In the genomic region with DNA sequence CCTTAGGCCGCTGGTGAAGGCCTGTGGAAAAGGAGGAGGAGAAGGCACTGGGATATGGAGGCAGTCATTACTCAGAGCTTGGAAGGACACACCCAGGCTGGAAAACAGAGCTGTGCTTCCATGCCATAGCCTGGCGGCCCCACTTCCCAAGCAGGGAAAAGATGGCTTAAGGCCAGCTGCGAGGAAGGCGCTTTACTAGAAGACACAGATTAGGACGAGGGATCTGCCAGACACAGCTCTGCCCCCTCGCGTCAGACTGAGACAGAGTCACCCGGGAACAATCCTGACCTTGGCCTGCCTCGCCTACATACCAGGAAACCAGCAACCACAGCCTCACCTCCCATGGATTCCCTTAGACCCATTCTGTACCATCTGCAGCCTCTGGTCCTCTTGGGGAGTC, we compare ENCODE assay signal across 13 mouse cellular contexts. TPM values are rescaled to one million over a fixed set of nuclear protein-coding genes. Genes with fewer than 3 reads are reported as not detected.
A peak's percentile ranks its signal among the peaks of the same experiment; 100 is the strongest.
DNase-seq lines count a peak whose midpoint lies in the region; ATAC-seq and TF ChIP-seq lines count a peak whose summit lies in the region.
"Had no signal": no experiment of that assay in that cellular context is flagged by ENCODE, and none has a peak within 500 bp of the region (broad histone marks: within the 10 kb centered on the region; RNA-seq: fewer than 3 reads in every experiment).

No protein-coding gene starts in this region.

- H3K36me3 ChIP-seq in midbrain, embryonic 11.5 days (ENCODE audit: control insufficient read depth, insufficient read depth, low read length) = peaks cover 26% of the 10 kb centered on the region
- peaks cover 99% of the 10 kb centered on the region for H3K36me3 ChIP-seq in midbrain, embryonic 10.5 days
- H3K36me3 ChIP-seq in hindbrain, embryonic 10.5 days = peaks cover 96% of the 10 kb centered on the region
- H3K36me3 ChIP-seq in hindbrain, postnatal 0 days (ENCODE audit: insufficient read depth, low read length) = peaks cover 62% of the 10 kb centered on the region

- ATAC-seq in cerebellum, adult (ENCODE audit: insufficient number of reproducible peaks, low FRiP score, low TSS enrichment) = peak; percentile 23; the same call in 1 of the 2 replicates
- no peak for ATAC-seq in midbrain, embryonic 11.5 days (ENCODE audit: low FRiP score)
- no peak for ATAC-seq in hindbrain, postnatal 0 days

- TF ChIP-seq CTCF in hindbrain, postnatal 0 days (IDR thresholded peaks at IDR 0.05; ENCODE audit: low read depth) = no peak

- H3K9me3 ChIP-seq in midbrain, embryonic 11.5 days (ENCODE audit: control insufficient read depth, low read length) = no peaks in the 10 kb centered on the region
- H3K9me3 ChIP-seq in midbrain, embryonic 10.5 days (replicated peaks) = no peaks in the 10 kb centered on the region
- no peaks in the 10 kb centered on the region for H3K9me3 ChIP-seq in hindbrain, embryonic 10.5 days
- H3K9me3 ChIP-seq in hindbrain, postnatal 0 days (ENCODE audit: low read length) = no peaks in the 10 kb centered on the region
- H3K9me3 ChIP-seq: limb, embryonic 15.5 days; neural tube, embryonic 12.5 days had no signal

- 78% methylated on average over 9 of the region's 9 CpGs for WGBS in midbrain, embryonic 11.5 days
- WGBS in midbrain, embryonic 10.5 days = 89% methylated on average over 9 of the region's 9 CpGs
- WGBS in hindbrain, embryonic 10.5 days = 83% methylated on average over 9 of the region's 9 CpGs
- 71% methylated on average over 9 of the region's 9 CpGs for WGBS in hindbrain, postnatal 0 days

- H3K27me3 ChIP-seq in midbrain, embryonic 11.5 days (ENCODE audit: control insufficient read depth, insufficient read depth, low read length) = no peaks in the 10 kb centered on the region
- no peaks in the 10 kb centered on the region for H3K27me3 ChIP-seq in midbrain, embryonic 10.5 days (ENCODE audit: low read depth, poor library complexity, severe bottlenecking)
- H3K27me3 ChIP-seq in hindbrain, embryonic 10.5 days (ENCODE audit: insufficient read depth, poor library complexity, severe bottlenecking) = no peaks in the 10 kb centered on the region
- no peaks in the 10 kb centered on the region for H3K27me3 ChIP-seq in hindbrain, postnatal 0 days (ENCODE audit: insufficient read depth, low read length)
- H3K27me3 ChIP-seq: limb, embryonic 15.5 days; neural tube, embryonic 12.5 days had no signal

- no peak for DNase-seq in cerebellum, adult 8-10 months
- DNase-seq in midbrain, embryonic 11.5 days (ENCODE audit: low spot score, missing footprints) = peak; percentile 83
- no peak for DNase-seq in midbrain, embryonic 10.5 days (ENCODE audit: low spot score)
- DNase-seq in cerebellum, adult 9-11 months = peak; percentile 85
- no peak for DNase-seq in hindbrain, embryonic 10.5 days (ENCODE audit: low spot score)
- DNase-seq in hindbrain, postnatal 0 days (ENCODE audit: low spot score) = no peak
- DNase-seq in right cerebral cortex, adult 2 months (ENCODE audit: low spot score in 2 of 2) = no peak
- DNase-seq: gastrocnemius, postnatal 25 days; thymus, postnatal 14 days had no signal

- H3K27ac ChIP-seq in midbrain, embryonic 11.5 days (ENCODE audit: low read depth, low read length) = no peak overlapping the region
- no peak overlapping the region for H3K27ac ChIP-seq in midbrain, embryonic 10.5 days (replicated peaks)
- H3K27ac ChIP-seq in hindbrain, embryonic 10.5 days = no peak overlapping the region
- no peak overlapping the region for H3K27ac ChIP-seq in hindbrain, postnatal 0 days
- H3K27ac ChIP-seq: limb, embryonic 15.5 days; neural tube, embryonic 12.5 days had no signal

- no peak overlapping the region for H3K4me3 ChIP-seq in midbrain, embryonic 11.5 days (ENCODE audit: low read depth, low read length)
- H3K4me3 ChIP-seq in midbrain, embryonic 10.5 days = no peak overlapping the region
- no peak overlapping the region for H3K4me3 ChIP-seq in hindbrain, embryonic 10.5 days
- no peak overlapping the region for H3K4me3 ChIP-seq in hindbrain, postnatal 0 days (ENCODE audit: low read length)
- H3K4me3 ChIP-seq: limb, embryonic 15.5 days; neural tube, embryonic 12.5 days had no signal

- H3K4me2 ChIP-seq in midbrain, embryonic 11.5 days = no peak overlapping the region
- no peak overlapping the region for H3K4me2 ChIP-seq in hindbrain, postnatal 0 days (ENCODE audit: low read depth, low read length)
- H3K4me2 ChIP-seq: limb, embryonic 15.5 days; neural tube, embryonic 12.5 days had no signal

- no peaks in the 10 kb centered on the region for H3K4me1 ChIP-seq in midbrain, embryonic 11.5 days (ENCODE audit: control insufficient read depth, insufficient read depth, low read length)
- H3K4me1 ChIP-seq in midbrain, embryonic 10.5 days = no peaks in the 10 kb centered on the region
- no peaks in the 10 kb centered on the region; the same call in 1 of the 2 replicates for H3K4me1 ChIP-seq in hindbrain, embryonic 10.5 days (replicated peaks)
- H3K4me1 ChIP-seq in hindbrain, postnatal 0 days (ENCODE audit: insufficient read depth, low read length) = no peaks in the 10 kb centered on the region
- H3K4me1 ChIP-seq: limb, embryonic 15.5 days; neural tube, embryonic 12.5 days had no signal

- no peak overlapping the region for H3K9ac ChIP-seq in midbrain, embryonic 11.5 days (ENCODE audit: low read length)
- H3K9ac ChIP-seq in hindbrain, postnatal 0 days (replicated peaks; ENCODE audit: low read length) = no peak overlapping the region
- H3K9ac ChIP-seq: limb, embryonic 15.5 days had no signal

RNA-seq across cellular contexts. Expression of a gene that starts 12.8 kb away (rescaled TPM):
- polyA plus RNA-seq in midbrain, embryonic 11.5 days (2014; fragmentation: Nextera tagmentation; extraction: Ambion mirVana) = 14.9 and 16.8 TPM in 2 replicates
- 24.7 and 25.6 TPM in 2 replicates for polyA plus RNA-seq in midbrain, embryonic 10.5 days (2016; fragmentation: Nextera tagmentation; extraction: Ambion mirVana)
- 23.7 and 26.0 TPM in 2 replicates for polyA plus RNA-seq in hindbrain, embryonic 10.5 days (2016; fragmentation: Nextera tagmentation; extraction: Ambion mirVana)
- 50.0 and 54.7 TPM in 2 replicates for total RNA-seq in hindbrain, postnatal 0 days (2014; rRNA removed)
- polyA plus RNA-seq in hindbrain, postnatal 0 days (2015; fragmentation: Nextera tagmentation; extraction: Ambion mirVana) = 10.6 and 11.5 TPM in 2 replicates

RNA-seq across cellular contexts. Expression of a gene that starts 18.4 kb away (rescaled TPM):
- 11.6 and 13.6 TPM in 2 replicates for polyA plus RNA-seq in midbrain, embryonic 11.5 days (2014; fragmentation: Nextera tagmentation; extraction: Ambion mirVana)
- polyA plus RNA-seq in midbrain, embryonic 10.5 days (2016; fragmentation: Nextera tagmentation; extraction: Ambion mirVana) = 18.7 and 20.3 TPM in 2 replicates
- 16.4 and 18.5 TPM in 2 replicates for polyA plus RNA-seq in hindbrain, embryonic 10.5 days (2016; fragmentation: Nextera tagmentation; extraction: Ambion mirVana)
- total RNA-seq in hindbrain, postnatal 0 days (2014; rRNA removed) = 23.5 and 27.1 TPM in 2 replicates
- 19.0 and 19.8 TPM in 2 replicates for polyA plus RNA-seq in hindbrain, postnatal 0 days (2015; fragmentation: Nextera tagmentation; extraction: Ambion mirVana)

RNA-seq across cellular contexts. Expression of a gene that starts 21.3 kb away (rescaled TPM):
- polyA plus RNA-seq in midbrain, embryonic 11.5 days (2014; fragmentation: Nextera tagmentation; extraction: Ambion mirVana) = 20.2 and 22.3 TPM in 2 replicates
- polyA plus RNA-seq in midbrain, embryonic 10.5 days (2016; fragmentation: Nextera tagmentation; extraction: Ambion mirVana) = 16.2 and 19.3 TPM in 2 replicates
- 15.9 and 21.6 TPM in 2 replicates for polyA plus RNA-seq in hindbrain, embryonic 10.5 days (2016; fragmentation: Nextera tagmentation; extraction: Ambion mirVana)
- total RNA-seq in hindbrain, postnatal 0 days (2014; rRNA removed) = 50.1 and 54.7 TPM in 2 replicates
- 20.4 and 21.9 TPM in 2 replicates for polyA plus RNA-seq in hindbrain, postnatal 0 days (2015; fragmentation: Nextera tagmentation; extraction: Ambion mirVana)

RNA-seq across cellular contexts. Expression of a gene that starts 30.4 kb away (rescaled TPM):
- 21.3 and 27.0 TPM in 2 replicates for polyA plus RNA-seq in midbrain, embryonic 11.5 days (2014; fragmentation: Nextera tagmentation; extraction: Ambion mirVana)
- polyA plus RNA-seq in midbrain, embryonic 10.5 days (2016; fragmentation: Nextera tagmentation; extraction: Ambion mirVana) = 31.8 and 36.7 TPM in 2 replicates
- 23.7 and 28.5 TPM in 2 replicates for polyA plus RNA-seq in hindbrain, embryonic 10.5 days (2016; fragmentation: Nextera tagmentation; extraction: Ambion mirVana)
- total RNA-seq in hindbrain, postnatal 0 days (2014; rRNA removed) = 3.3 and 4.8 TPM in 2 replicates
- 2.6 and 5.1 TPM in 2 replicates for polyA plus RNA-seq in hindbrain, postnatal 0 days (2015; fragmentation: Nextera tagmentation; extraction: Ambion mirVana)
- total RNA-seq: common myeloid progenitor, adult 5-6 weeks had no signal

RNA-seq across cellular contexts. Expression of a gene that starts 35.2 kb away (rescaled TPM):
- 40.2 and 43.2 TPM in 2 replicates for polyA plus RNA-seq in midbrain, embryonic 11.5 days (2014; fragmentation: Nextera tagmentation; extraction: Ambion mirVana)
- 53.6 and 53.7 TPM in 2 replicates for polyA plus RNA-seq in midbrain, embryonic 10.5 days (2016; fragmentation: Nextera tagmentation; extraction: Ambion mirVana)
- 56.2 and 57.8 TPM in 2 replicates for polyA plus RNA-seq in hindbrain, embryonic 10.5 days (2016; fragmentation: Nextera tagmentation; extraction: Ambion mirVana)
- 39.1 and 47.8 TPM in 2 replicates for total RNA-seq in hindbrain, postnatal 0 days (2014; rRNA removed)
- polyA plus RNA-seq in hindbrain, postnatal 0 days (2015; fragmentation: Nextera tagmentation; extraction: Ambion mirVana) = 26.1 and 26.2 TPM in 2 replicates

Comparison
In these comparisons a context has a peak if more than half of its experiments do, and no peak if none do; other contexts are left out.
1. DNase-seq: peak in midbrain, embryonic 11.5 days (single experiment) and cerebellum, adult 9-11 months (single experiment); none in cerebellum, adult 8-10 months (single experiment), midbrain, embryonic 10.5 days (single experiment), hindbrain, embryonic 10.5 days (single experiment), hindbrain, postnatal 0 days (single experiment) and right cerebral cortex, adult 2 months (0 of 2).